Mouse (Mus musculus) limb, embryonic 15.5 days (tissue): ENCODE results near the gene Alad. TPM values are rescaled to one million over a fixed set of nuclear protein-coding genes. Genes with fewer than 3 reads are reported as not detected.

Source experiments
- ATAC-seq: fragments of 200-750 bp; cut with Nextera tagmentation; 2 replicates; pipeline ENCODE4 v1.8.0; 2017; ENCODE audit warnings: low read depth, moderate TSS enrichment; ENCODE audit not compliant: insufficient number of reproducible peaks, low FRiP score, low TSS enrichment
- H3K27ac ChIP-seq: fragments of 300-500 bp; sonication (generic); 2 replicates; pipeline ENCODE4 v1.5.1; 2015; ENCODE audit warnings: moderate library complexity, mild to moderate bottlenecking, inconsistent platforms
- H3K27me3 ChIP-seq: fragments of 300-500 bp; sonication (generic); 2 replicates; pipeline ENCODE4 v1.6.1; 2015; ENCODE audit warnings: inconsistent platforms
- H3K36me3 ChIP-seq: fragments of 300-500 bp; sonication (generic); 2 replicates; pipeline ENCODE4 v1.6.1; 2015; ENCODE audit warnings: inconsistent platforms
- H3K4me1 ChIP-seq: fragments of 300-500 bp; sonication (generic); 2 replicates; pipeline ENCODE4 v1.6.1; 2015; ENCODE audit warnings: inconsistent platforms
- H3K4me2 ChIP-seq: fragments of 300-500 bp; sonication (generic); 2 replicates; pipeline ENCODE4 v1.6.1; 2015; ENCODE audit warnings: mild to moderate bottlenecking, inconsistent platforms
- H3K4me3 ChIP-seq: fragments of 300-500 bp; sonication (generic); 2 replicates; pipeline ENCODE4 v1.5.1; 2015; ENCODE audit warnings: mild to moderate bottlenecking, inconsistent platforms
- H3K9ac ChIP-seq: fragments of 300-500 bp; sonication (generic); 2 replicates; pipeline ENCODE4 v1.6.1; 2015; ENCODE audit warnings: inconsistent platforms
- H3K9me3 ChIP-seq: fragments of 300-500 bp; sonication (generic); 2 replicates; pipeline ENCODE4 v1.6.1; 2016; ENCODE audit warnings: inconsistent platforms
- WGBS: fragments of 180-500 bp; shearing (Covaris S2); methylation state at CpG from one replicate; pipeline ENCODE4 v1.1.7; 2015; 5-methylcytosine and 5-hydroxymethylcytosine counted together
- polyA plus RNA-seq: library from polyadenylated mRNA; unstranded; fragments of >200 nt; fragmentation: Nextera tagmentation; extraction: Ambion mirVana; gene quantifications from 2 replicates; pipeline ENCODE4 v1.2.1, GENCODE M21; 2015

Alad gene
- polyA plus RNA-seq, 1 experiment from 2014 or later = 86.5 TPM

DNA sequence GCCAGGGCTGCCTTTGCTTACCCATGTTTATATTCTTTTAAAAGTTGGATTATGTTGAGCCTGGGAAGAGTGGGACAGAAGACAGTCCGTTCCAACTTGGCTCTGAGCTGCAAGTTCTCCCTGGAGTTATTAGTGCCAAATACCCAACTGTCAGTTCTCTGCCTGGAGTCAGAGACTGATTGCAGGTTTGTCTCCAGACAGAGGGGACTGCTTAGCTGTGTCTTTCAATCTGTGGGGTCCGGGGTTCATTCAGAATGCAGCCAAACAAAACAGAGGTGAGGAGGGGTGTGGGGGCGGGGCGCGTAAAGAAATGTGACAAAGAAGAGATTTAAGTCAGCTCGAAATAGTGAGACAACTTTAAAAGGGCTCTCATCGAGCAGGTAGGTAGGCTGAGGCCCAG lies 18.2 kb downstream of the Alad start:
- under 1% methylated on average over 7 of the region's 7 CpGs for WGBS
- H3K9me3 ChIP-seq = no peaks in the 10 kb centered on the region
- peak overlapping the region; percentile 57 for H3K4me2 ChIP-seq
- H3K27me3 ChIP-seq = no peaks in the 10 kb centered on the region
- H3K9ac ChIP-seq = peak overlapping the region; percentile 42
- H3K27ac ChIP-seq = peak overlapping the region; percentile 70
- peaks cover 27% of the 10 kb centered on the region for H3K36me3 ChIP-seq
- H3K4me1 ChIP-seq = peaks cover 7% of the 10 kb centered on the region
- ATAC-seq = no peak
- peak overlapping the region; percentile 56 for H3K4me3 ChIP-seq

DNA sequence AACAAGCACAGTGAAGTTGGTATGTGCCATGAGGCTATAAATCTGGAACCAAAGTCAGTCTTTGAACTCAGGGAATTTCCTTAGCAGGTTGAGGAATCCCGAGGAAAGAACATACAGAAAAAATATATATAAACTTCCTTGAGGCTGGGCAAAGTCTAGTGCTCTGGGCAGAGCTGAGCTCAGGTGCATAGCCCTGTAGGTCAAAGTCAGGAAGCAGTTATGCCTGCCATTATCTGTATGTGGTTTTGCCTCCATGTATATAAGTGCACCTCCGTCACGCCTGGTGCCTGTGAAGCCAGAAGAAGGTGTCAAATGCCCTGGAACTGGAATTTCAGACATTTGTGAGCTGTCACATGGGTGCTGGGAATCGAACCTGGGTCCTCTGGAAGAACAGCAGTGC lies 18.9 kb downstream of the Alad start:
- Histone ChIP-seq H3K9me3 (no peaks in the 10 kb centered on the region), H3K36me3 (peaks cover 27% of the 10 kb centered on the region), H3K27me3 (no peaks in the 10 kb centered on the region), H3K4me3 (no peak overlapping the region), H3K4me1 (peaks cover 12% of the 10 kb centered on the region), H3K27ac (no peak overlapping the region), H3K4me2 (no peak overlapping the region; the same call in 1 of the 2 replicates), H3K9ac (no peak overlapping the region)
- ATAC-seq = no peak
- WGBS = 74% methylated on average over 4 of the region's 4 CpGs

DNA sequence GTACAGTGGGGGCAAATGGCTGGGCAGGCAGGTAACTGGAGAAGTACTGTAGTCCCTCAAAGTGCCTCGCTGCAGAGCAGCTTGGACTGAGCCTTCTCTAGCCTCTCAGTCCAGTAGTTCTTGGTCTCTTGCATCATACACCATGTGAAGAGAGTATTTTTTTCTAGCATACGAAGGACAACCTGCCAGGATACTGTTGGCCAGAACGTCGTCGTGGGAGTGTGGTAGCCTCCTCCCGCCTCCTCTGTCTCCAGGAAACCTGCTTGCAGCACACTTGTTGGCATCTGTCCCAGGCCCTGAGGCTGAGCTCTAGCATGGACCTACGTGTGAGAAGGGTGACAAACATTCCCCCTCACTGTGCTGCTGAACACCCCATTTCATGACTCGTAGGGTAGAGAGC lies 22.9 kb downstream of the Alad start:
- H3K9me3 ChIP-seq = no peaks in the 10 kb centered on the region
- no peak for ATAC-seq
- H3K4me1 ChIP-seq = peaks cover 8% of the 10 kb centered on the region; the same call in 1 of the 2 replicates
- no peak overlapping the region for H3K27ac ChIP-seq
- H3K9ac ChIP-seq = no peak overlapping the region
- no peaks in the 10 kb centered on the region for H3K27me3 ChIP-seq
- H3K4me3 ChIP-seq = no peak overlapping the region
- peaks cover 27% of the 10 kb centered on the region for H3K36me3 ChIP-seq
- no peak overlapping the region for H3K4me2 ChIP-seq
- 60% methylated on average over 8 of the region's 8 CpGs for WGBS

- H3K4me1 ChIP-seq = peaks cover 4% of the 10 kb centered on the region; the same call in 1 of the 2 replicates
- H3K27ac ChIP-seq = no peak overlapping the region
- H3K9me3 ChIP-seq = no peaks in the 10 kb centered on the region
- H3K36me3 ChIP-seq = peaks cover 27% of the 10 kb centered on the region
- WGBS = 72% methylated on average over 8 of the region's 8 CpGs
- H3K9ac ChIP-seq = no peak overlapping the region
- no peak overlapping the region for H3K4me2 ChIP-seq
- no peak for ATAC-seq
- H3K4me3 ChIP-seq = no peak overlapping the region
- H3K27me3 ChIP-seq = no peaks in the 10 kb centered on the region
These were observed 23.8 kb downstream of the Alad start for GRCm38 (mm10) chr4:62495946-62496345.

- peaks cover 19% of the 10 kb centered on the region for H3K36me3 ChIP-seq
- no peak overlapping the region for H3K9ac ChIP-seq
- 60% methylated on average over 9 of the region's 9 CpGs for WGBS
- peaks cover 4% of the 10 kb centered on the region; the same call in 1 of the 2 replicates for H3K4me1 ChIP-seq
- no peak for ATAC-seq
- no peak overlapping the region for H3K4me3 ChIP-seq
- H3K4me2 ChIP-seq = no peak overlapping the region
- H3K9me3 ChIP-seq = no peaks in the 10 kb centered on the region
- no peaks in the 10 kb centered on the region for H3K27me3 ChIP-seq
- H3K27ac ChIP-seq = no peak overlapping the region
These were observed 25.5 kb downstream of the Alad start for GRCm38 (mm10) chr4:62494230-62494629.

- peaks cover 4% of the 10 kb centered on the region; the same call in 1 of the 2 replicates for H3K36me3 ChIP-seq
- WGBS = 77% methylated on average over 2 of the region's 2 CpGs
- no peak overlapping the region for H3K4me3 ChIP-seq
- ATAC-seq = no peak
- H3K27ac ChIP-seq = no peak overlapping the region
- H3K9ac ChIP-seq = no peak overlapping the region
- H3K4me1 ChIP-seq = peaks cover 4% of the 10 kb centered on the region; the same call in 1 of the 2 replicates
- H3K27me3 ChIP-seq = no peaks in the 10 kb centered on the region
- no peaks in the 10 kb centered on the region for H3K9me3 ChIP-seq
- H3K4me2 ChIP-seq = no peak overlapping the region
These were observed 27.0 kb downstream of the Alad start for GRCm38 (mm10) chr4:62492682-62493081.

GRCm38 (mm10) chr4:62487914-62488313 lies 31.8 kb downstream of the Alad start:
- Histone ChIP-seq H3K4me1 (no peaks in the 10 kb centered on the region), H3K36me3 (no peaks in the 10 kb centered on the region), H3K27ac (no peak overlapping the region), H3K9me3 (no peaks in the 10 kb centered on the region), H3K9ac (no peak overlapping the region), H3K4me2 (no peak overlapping the region), H3K4me3 (no peak overlapping the region), H3K27me3 (no peaks in the 10 kb centered on the region)
- no peak for ATAC-seq
- 82% methylated on average over 2 of the region's 2 CpGs for WGBS

DNA sequence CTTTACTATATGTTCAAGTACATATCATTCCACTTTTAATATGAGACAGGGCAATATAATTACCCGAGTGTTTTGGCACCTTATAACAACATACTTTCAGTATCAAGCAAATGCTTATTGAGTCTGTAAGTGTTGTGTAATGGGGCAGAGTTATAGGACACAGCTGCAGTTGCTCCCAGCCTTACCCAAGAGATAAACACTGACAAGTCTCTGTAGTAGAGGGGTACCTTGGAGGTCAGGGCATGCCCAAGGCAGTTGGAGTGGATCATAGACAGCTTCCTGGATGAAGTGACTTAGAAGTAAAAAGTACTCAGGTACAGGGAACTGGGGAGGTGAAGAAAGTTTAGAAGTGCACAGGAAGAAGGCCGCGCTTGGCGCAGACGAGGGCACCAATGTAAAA lies 32.5 kb downstream of the Alad start:
- Histone ChIP-seq H3K9ac (no peak overlapping the region), H3K27ac (no peak overlapping the region), H3K36me3 (no peaks in the 10 kb centered on the region), H3K4me1 (no peaks in the 10 kb centered on the region), H3K9me3 (no peaks in the 10 kb centered on the region), H3K4me3 (no peak overlapping the region), H3K27me3 (no peaks in the 10 kb centered on the region), H3K4me2 (no peak overlapping the region)
- 85% methylated on average over 5 of the region's 5 CpGs for WGBS
- no peak for ATAC-seq

GRCm38 (mm10) chr4:62486162-62486696 lies 33.5 kb downstream of the Alad start:
- Histone ChIP-seq H3K4me2 (no peak overlapping the region), H3K4me3 (no peak overlapping the region), H3K4me1 (no peaks in the 10 kb centered on the region), H3K27ac (no peak overlapping the region), H3K27me3 (no peaks in the 10 kb centered on the region), H3K36me3 (no peaks in the 10 kb centered on the region), H3K9ac (no peak overlapping the region), H3K9me3 (no peaks in the 10 kb centered on the region)
- 85% methylated on average over 15 of the region's 15 CpGs for WGBS
- no peak for ATAC-seq

- ATAC-seq = no peak
- Histone ChIP-seq H3K27me3 (no peaks in the 10 kb centered on the region), H3K36me3 (no peaks in the 10 kb centered on the region), H3K4me1 (peaks cover 3% of the 10 kb centered on the region; the same call in 1 of the 2 replicates), H3K27ac (no peak overlapping the region), H3K4me3 (no peak overlapping the region), H3K9me3 (no peaks in the 10 kb centered on the region), H3K9ac (no peak overlapping the region), H3K4me2 (no peak overlapping the region)
- 81% methylated on average over 8 of the region's 8 CpGs for WGBS
These were observed 34.1 kb downstream of the Alad start for GRCm38 (mm10) chr4:62485450-62486161.

- no peak overlapping the region for H3K27ac ChIP-seq
- H3K4me1 ChIP-seq = peaks cover 10% of the 10 kb centered on the region
- 68% methylated on average over 3 of the region's 3 CpGs for WGBS
- no peak overlapping the region for H3K4me2 ChIP-seq
- H3K4me3 ChIP-seq = no peak overlapping the region
- H3K36me3 ChIP-seq = no peaks in the 10 kb centered on the region
- H3K9ac ChIP-seq = no peak overlapping the region
- H3K9me3 ChIP-seq = no peaks in the 10 kb centered on the region
- no peak for ATAC-seq
- H3K27me3 ChIP-seq = peaks cover 3% of the 10 kb centered on the region; the same call in 1 of the 2 replicates
These were observed 34.8 kb downstream of the Alad start for GRCm38 (mm10) chr4:62484928-62485327.

DNA sequence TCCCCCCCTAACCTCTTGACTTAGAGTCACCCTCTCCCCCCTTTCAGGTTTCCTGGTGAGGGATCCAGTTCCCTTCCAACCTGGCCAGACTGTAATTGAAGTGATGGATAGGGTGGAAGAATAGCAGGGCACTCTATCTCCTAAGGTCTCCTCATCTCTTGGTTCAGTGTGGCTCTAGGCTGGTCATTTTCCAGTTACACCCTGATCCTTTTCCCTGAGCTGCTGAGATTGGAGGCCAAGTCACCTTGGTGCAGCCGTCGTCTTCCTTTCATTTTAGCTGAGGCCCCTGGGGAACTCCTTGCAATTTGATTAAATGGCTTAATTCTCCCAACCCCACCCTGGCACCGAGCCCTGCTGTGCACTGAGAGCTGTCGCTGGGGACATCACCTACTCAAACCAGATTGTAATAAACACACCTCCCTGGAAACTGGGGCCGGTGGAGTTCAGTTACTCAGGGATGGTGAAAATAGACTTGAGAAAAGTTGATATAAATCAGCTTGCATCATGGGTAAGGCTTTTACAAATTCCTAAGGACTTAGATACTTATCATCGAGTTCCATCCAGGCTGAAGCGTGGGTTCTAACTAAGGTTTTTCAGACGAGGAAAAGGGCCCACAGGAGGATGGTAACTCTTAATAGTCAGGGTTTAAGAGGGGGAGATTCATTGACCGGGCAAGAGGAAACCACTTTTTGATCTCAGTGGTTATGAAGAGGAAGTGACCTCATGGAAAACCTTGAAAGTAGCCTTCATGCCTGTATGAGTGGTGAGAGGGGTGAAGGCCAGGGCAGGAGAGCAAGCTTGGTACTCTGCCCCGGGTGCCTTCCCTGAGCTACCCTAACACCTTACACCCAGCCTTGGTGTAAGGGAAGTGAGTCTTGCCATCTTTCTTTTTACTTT lies 38.8 kb downstream of the Alad start:
- Histone ChIP-seq H3K9me3 (no peaks in the 10 kb centered on the region), H3K4me1 (peaks cover 13% of the 10 kb centered on the region), H3K4me3 (peak overlapping the region; percentile 49), H3K36me3 (no peaks in the 10 kb centered on the region), H3K4me2 (no peak overlapping the region), H3K27ac (no peak overlapping the region), H3K9ac (no peak overlapping the region), H3K27me3 (peaks cover 5% of the 10 kb centered on the region; the same call in 1 of the 2 replicates)
- no peak for ATAC-seq
- 31% methylated on average over 10 of the region's 10 CpGs for WGBS
